Mouse (Mus musculus) hindbrain, postnatal 0 days (tissue): ENCODE measurements around the gene Nav2. TPM values are rescaled to one million over a fixed set of nuclear protein-coding genes. Genes with fewer than 3 reads are reported as not detected.
A peak's percentile ranks its signal among the peaks of the same experiment; 100 is the strongest.

Source experiments
- ATAC-seq: fragments of 200-750 bp; cut with Nextera tagmentation; 2 replicates; pipeline ENCODE4 v1.8.0; 2017; ENCODE audit warnings: mild to moderate bottlenecking, moderate TSS enrichment, moderate library complexity
- DNase-seq: peaks from one replicate; pipeline ENCODE4 v3.0.0-alpha.2; 2015; ENCODE audit warnings: low spot score
- H3K27ac ChIP-seq: fragments of 300-500 bp; sonication (generic); 2 replicates; pipeline ENCODE4 v1.5.1; 2014; ENCODE audit warnings: mild to moderate bottlenecking
- H3K27me3 ChIP-seq: fragments of 300-500 bp; sonication (generic); 2 replicates; pipeline ENCODE4 v1.6.1; 2014; ENCODE audit warnings: low read length, mixed read lengths; ENCODE audit not compliant: insufficient read depth
- H3K36me3 ChIP-seq: fragments of 300-500 bp; sonication (generic); 2 replicates; pipeline ENCODE4 v1.6.1; 2014; ENCODE audit warnings: low read length, mixed read lengths; ENCODE audit not compliant: insufficient read depth
- H3K4me1 ChIP-seq: fragments of 300-500 bp; sonication (generic); 2 replicates; pipeline ENCODE4 v1.6.1; 2014; ENCODE audit warnings: antibody characterized with exemption, low read length, mixed read lengths; ENCODE audit not compliant: insufficient read depth
- H3K4me2 ChIP-seq: fragments of 300-500 bp; sonication (generic); 2 replicates; pipeline ENCODE4 v1.6.1; 2014; ENCODE audit warnings: low read depth, mild to moderate bottlenecking, low read length, moderate library complexity, mixed read lengths
- H3K4me3 ChIP-seq: fragments of 300-500 bp; sonication (generic); 2 replicates; pipeline ENCODE4 v1.5.1; 2014; ENCODE audit warnings: low read length
- H3K9ac ChIP-seq: fragments of 300-500 bp; sonication (generic); replicated peaks from 2 replicates; pipeline ENCODE4 v1.6.1; 2014; ENCODE audit warnings: mild to moderate bottlenecking, low read length, moderate library complexity, mixed read lengths
- H3K9me3 ChIP-seq: fragments of 300-500 bp; sonication (generic); 2 replicates; pipeline ENCODE4 v1.6.1; 2016; ENCODE audit warnings: low read length, mixed read lengths
- CTCF ChIP-seq: IDR thresholded peaks from 2 replicates; pipeline ENCODE4 v1.5.1; 2016; ENCODE audit warnings: antibody characterized with exemption, control low read depth, low read depth
- WGBS: fragments of 180-500 bp; shearing (Covaris S2); extraction: QIAGEN DNeasy Blood & Tissue Kit; methylation state at CpG from one replicate; pipeline ENCODE4 v1.1.7; 2014; 5-methylcytosine and 5-hydroxymethylcytosine counted together
- polyA plus RNA-seq: library from polyadenylated mRNA; unstranded; fragments of >200 nt; fragmentation: Nextera tagmentation; extraction: Ambion mirVana; gene quantifications from 2 replicates; pipeline ENCODE4 v1.2.1, GENCODE M21; 2015
- total RNA-seq: library from RNA; depleted of rRNA; stranded (reverse); fragments of >200 nt; gene quantifications from 2 replicates; pipeline ENCODE4 v1.2.3, GENCODE M21; 2014

The Nav2 gene
- total and polyA plus RNA-seq, 2 experiments from 2014 or later = 20.1 to 64.7 TPM

DNA sequence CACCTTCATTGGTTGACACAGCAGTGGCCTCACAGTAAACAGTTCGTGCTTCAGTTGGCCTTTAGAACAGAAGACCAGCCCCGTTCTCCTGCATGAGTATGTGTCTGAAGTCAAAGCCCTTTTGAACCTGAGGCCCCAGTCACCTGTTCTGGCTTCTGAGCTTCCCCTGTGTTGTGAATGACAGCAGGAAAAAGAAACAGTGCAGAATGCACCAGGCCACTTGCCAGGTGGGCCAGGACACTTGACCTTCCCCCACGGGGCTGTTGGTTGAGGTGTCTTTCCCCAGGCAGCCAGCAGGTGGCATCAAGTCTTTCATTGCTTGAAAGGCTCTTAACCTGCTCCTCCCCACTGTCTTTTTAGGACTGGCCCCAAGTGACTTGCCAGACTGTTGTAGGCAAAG lies 562.8 kb downstream of the Nav2 start:
- peak; percentile 77 for TF ChIP-seq CTCF
- H3K4me1 ChIP-seq = no peaks in the 10 kb centered on the region
- H3K9ac ChIP-seq = no peak overlapping the region
- H3K9me3 ChIP-seq = no peaks in the 10 kb centered on the region
- no peak overlapping the region for H3K27ac ChIP-seq
- WGBS = 63% methylated on average over 3 of the region's 3 CpGs
- peak; percentile 59 for DNase-seq
- H3K4me2 ChIP-seq = no peak overlapping the region
- no peak for ATAC-seq
- H3K36me3 ChIP-seq = peaks cover 3% of the 10 kb centered on the region; the same call in 1 of the 2 replicates
- no peak overlapping the region for H3K4me3 ChIP-seq
- no peaks in the 10 kb centered on the region for H3K27me3 ChIP-seq

DNA sequence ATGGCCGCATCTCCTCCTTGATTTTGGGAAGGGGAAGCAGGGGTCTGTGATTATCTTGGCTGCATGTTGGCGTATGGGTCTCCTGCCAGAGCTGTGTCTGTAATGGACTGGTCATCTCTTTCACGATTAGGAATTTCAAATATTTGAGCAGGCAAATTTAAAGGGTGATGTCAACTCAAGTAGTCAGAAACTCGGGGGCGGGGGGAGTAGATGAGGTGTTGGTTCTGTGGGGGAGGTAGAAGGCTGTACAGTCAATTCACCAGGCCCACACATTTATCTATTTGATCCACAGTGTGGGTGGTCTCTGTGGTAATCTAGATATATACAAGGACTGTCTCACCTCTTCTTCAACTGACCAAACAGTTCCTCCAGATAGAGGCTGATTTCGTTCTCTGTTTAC lies 566.8 kb downstream of the Nav2 start:
- no peak overlapping the region for H3K4me2 ChIP-seq
- no peaks in the 10 kb centered on the region for H3K4me1 ChIP-seq
- TF ChIP-seq CTCF = no peak
- no peaks in the 10 kb centered on the region for H3K9me3 ChIP-seq
- DNase-seq (no peak), ATAC-seq (no peak)
- no peak overlapping the region for H3K27ac ChIP-seq
- H3K36me3 ChIP-seq = peaks cover 3% of the 10 kb centered on the region; the same call in 1 of the 2 replicates
- H3K27me3 ChIP-seq = no peaks in the 10 kb centered on the region
- H3K9ac ChIP-seq = no peak overlapping the region
- 89% methylated on average over 6 of the region's 6 CpGs for WGBS
- H3K4me3 ChIP-seq = no peak overlapping the region

- Histone ChIP-seq H3K4me3 (no peak overlapping the region), H3K9me3 (no peaks in the 10 kb centered on the region), H3K4me2 (no peak overlapping the region), H3K36me3 (peaks cover 3% of the 10 kb centered on the region; the same call in 1 of the 2 replicates), H3K9ac (no peak overlapping the region), H3K27ac (no peak overlapping the region), H3K27me3 (no peaks in the 10 kb centered on the region), H3K4me1 (no peaks in the 10 kb centered on the region)
- DNase-seq (no peak), ATAC-seq (no peak)
- WGBS = 98% methylated on average over 8 of the region's 8 CpGs
- no peak for TF ChIP-seq CTCF
Measured at GRCm38 (mm10) chr7:49476163-49476562, 567.6 kb downstream of the Nav2 start.

- 59% methylated on average over 5 of the region's 5 CpGs for WGBS
- ATAC-seq = peak; percentile 53; the same call in 1 of the 2 replicates
Measured at GRCm38 (mm10) chr7:49476666-49477065, 568.1 kb downstream of the Nav2 start.

GRCm38 (mm10) chr7:49477076-49477975 lies 568.8 kb downstream of the Nav2 start:
- ATAC-seq = no peak
- 84% methylated on average over 9 of the region's 9 CpGs for WGBS
- no peak for TF ChIP-seq CTCF
- no peak overlapping the region for H3K9ac ChIP-seq
- H3K27me3 ChIP-seq = no peaks in the 10 kb centered on the region
- DNase-seq = no peak
- H3K4me2 ChIP-seq = no peak overlapping the region
- H3K4me1 ChIP-seq = no peaks in the 10 kb centered on the region
- no peaks in the 10 kb centered on the region for H3K9me3 ChIP-seq
- H3K27ac ChIP-seq = no peak overlapping the region
- H3K36me3 ChIP-seq = peaks cover under 1% of the 10 kb centered on the region; the same call in 1 of the 2 replicates
- H3K4me3 ChIP-seq = no peak overlapping the region

More at GRCm38 (mm10) chr7:49476666-49477065, 568.1 kb downstream of the Nav2 start:
- peaks cover 3% of the 10 kb centered on the region; the same call in 1 of the 2 replicates for H3K36me3 ChIP-seq
- DNase-seq = peak; percentile 48
- no peaks in the 10 kb centered on the region for H3K4me1 ChIP-seq
- no peaks in the 10 kb centered on the region for H3K27me3 ChIP-seq
- no peak overlapping the region for H3K27ac ChIP-seq
- H3K9me3 ChIP-seq = no peaks in the 10 kb centered on the region
- TF ChIP-seq CTCF = peak; percentile 61
- H3K9ac ChIP-seq = no peak overlapping the region
- no peak overlapping the region for H3K4me2 ChIP-seq
- no peak overlapping the region for H3K4me3 ChIP-seq

DNA sequence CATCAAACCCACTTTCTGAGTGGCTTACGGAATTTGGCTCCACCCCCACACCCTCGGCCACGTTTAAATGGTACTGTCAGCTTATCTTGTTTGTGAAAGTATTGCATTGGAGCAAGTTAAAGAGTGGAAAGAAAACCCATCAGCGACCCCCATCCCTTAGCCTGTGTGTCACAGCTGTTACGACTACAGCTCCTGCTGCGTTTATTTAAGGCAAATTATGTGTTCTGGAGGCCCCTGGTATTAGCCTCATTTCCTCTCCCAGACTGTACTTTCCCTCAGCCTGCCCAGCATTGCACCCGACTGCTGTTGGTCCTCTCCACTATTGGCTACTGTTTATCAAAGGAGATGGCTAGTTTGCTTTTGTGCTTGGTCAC lies 569.4 kb downstream of the Nav2 start:
- Histone ChIP-seq H3K9ac (no peak overlapping the region), H3K36me3 (no peaks in the 10 kb centered on the region), H3K27me3 (no peaks in the 10 kb centered on the region), H3K4me2 (no peak overlapping the region), H3K27ac (no peak overlapping the region), H3K4me3 (no peak overlapping the region), H3K4me1 (no peaks in the 10 kb centered on the region), H3K9me3 (no peaks in the 10 kb centered on the region)
- TF ChIP-seq CTCF = no peak
- no peak for ATAC-seq
- no peak for DNase-seq
- 68% methylated on average over 7 of the region's 7 CpGs for WGBS

DNA sequence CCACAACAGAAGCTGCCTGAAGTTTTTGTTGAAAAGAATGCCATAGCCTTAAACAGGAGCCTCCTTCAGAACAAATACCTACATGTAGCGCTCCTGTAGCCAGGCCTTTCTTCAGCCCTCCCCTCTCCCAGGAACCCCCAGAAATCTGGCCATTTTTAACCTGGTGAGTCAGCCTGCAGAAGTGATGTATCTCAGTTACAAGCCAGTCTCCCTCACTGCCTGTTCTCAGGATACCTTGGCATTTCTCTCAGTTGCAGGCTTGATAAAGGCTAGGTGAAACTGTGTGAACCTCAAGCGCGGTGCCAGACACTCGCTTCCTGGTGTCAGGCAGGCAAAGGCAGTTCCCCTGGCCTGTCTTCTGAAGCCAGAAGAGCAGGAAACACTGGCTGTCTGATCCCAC lies 570.4 kb downstream of the Nav2 start:
- Histone ChIP-seq H3K27ac (no peak overlapping the region), H3K36me3 (no peaks in the 10 kb centered on the region), H3K27me3 (no peaks in the 10 kb centered on the region), H3K9ac (no peak overlapping the region), H3K4me2 (no peak overlapping the region), H3K9me3 (no peaks in the 10 kb centered on the region), H3K4me1 (no peaks in the 10 kb centered on the region), H3K4me3 (no peak overlapping the region)
- ATAC-seq (no peak), DNase-seq (no peak)
- TF ChIP-seq CTCF = no peak
- WGBS = 91% methylated on average over 4 of the region's 4 CpGs
